Mouse (Mus musculus) MEL (cell line): ENCODE data around the gene Cfdp1.

Source experiments
- CTCF ChIP-seq, 3 experiments: IDR thresholded peaks in 2 of 3; conservative IDR thresholded peaks in 1 of 3; 2 replicates each; pipeline ENCODE4 v1.5.1; 2011 to 2012; ENCODE audit warnings: low read length in 3 of 3, low read depth in 2 of 3, mild to moderate bottlenecking in 2 of 3, improper control_type of control experiment in 1 of 3, inconsistent platforms in 1 of 3, mixed read lengths in 1 of 3, moderate library complexity in 1 of 3; ENCODE audit not compliant: control insufficient read depth in 1 of 3, insufficient read depth in 1 of 3, poor library complexity in 1 of 3, severe bottlenecking in 1 of 3
- EP300 ChIP-seq, 2 experiments: IDR thresholded peaks; 2 replicates each; pipeline ENCODE4 v1.6.1; 2011; ENCODE audit warnings: improper control_type of control experiment in 2 of 2, low read length in 2 of 2, low read depth in 1 of 2, mild to moderate bottlenecking in 1 of 2
- HCFC1 ChIP-seq: IDR thresholded peaks from 2 replicates; pipeline ENCODE4 v1.6.1; 2012; ENCODE audit warnings: low read depth, mild to moderate bottlenecking, inconsistent platforms, low read length, improper control_type of control experiment, moderate library complexity
- KAT2A ChIP-seq: conservative IDR thresholded peaks from 2 replicates; pipeline ENCODE4 v1.6.1; 2012; ENCODE audit warnings: low read depth, low read length, improper control_type of control experiment, inconsistent platforms
- MXI1 ChIP-seq: IDR thresholded peaks from 2 replicates; pipeline ENCODE4 v1.6.1; 2011; ENCODE audit warnings: mild to moderate bottlenecking, low read depth, low read length, improper control_type of control experiment
- POLR2A ChIP-seq, 2 experiments: IDR thresholded peaks; 2 replicates each; pipeline ENCODE4 v1.6.1; 2011 to 2012; ENCODE audit warnings: low read length in 2 of 2, mild to moderate bottlenecking in 2 of 2, control low read depth in 1 of 2, improper control_type of control experiment in 1 of 2, low read depth in 1 of 2, moderate library complexity in 1 of 2; ENCODE audit not compliant: control insufficient read depth in 1 of 2, insufficient read depth in 1 of 2, poor library complexity in 1 of 2
- SMC3 ChIP-seq: IDR thresholded peaks from 2 replicates; pipeline ENCODE4 v1.6.1; 2011; ENCODE audit warnings: low read depth, low read length, improper control_type of control experiment
- TAL1 ChIP-seq: IDR thresholded peaks from 2 replicates; pipeline ENCODE4 v1.6.1; 2012; ENCODE audit warnings: mild to moderate bottlenecking, inconsistent platforms, low read length, moderate library complexity, mixed read lengths
- ZKSCAN1 ChIP-seq: IDR thresholded peaks from 2 replicates; pipeline ENCODE4 v1.6.1; 2012; ENCODE audit warnings: low read depth, mild to moderate bottlenecking, inconsistent platforms, low read length, improper control_type of control experiment, moderate library complexity
- ZMIZ1 ChIP-seq: IDR thresholded peaks from 2 replicates; pipeline ENCODE4 v1.6.1; 2012; ENCODE audit warnings: low read depth, mild to moderate bottlenecking, inconsistent platforms, low read length, improper control_type of control experiment, moderate library complexity
- ZNF384 ChIP-seq: IDR thresholded peaks from 2 replicates; pipeline ENCODE4 v1.6.1; 2012; ENCODE audit warnings: low read depth, mild to moderate bottlenecking, inconsistent platforms, low read length, improper control_type of control experiment

- TF ChIP-seq SMC3 (no peak), CTCF (IDR thresholded peaks at IDR 0.05 in 2 of 3, conservative IDR thresholded peaks at IDR 0.05 in 1 of 3; ENCODE audit: control insufficient read depth in 1 of 3, insufficient read depth in 1 of 3, low read depth in 2 of 3, low read length in 3 of 3, poor library complexity in 1 of 3, severe bottlenecking in 1 of 3) (no peak), ZKSCAN1 (no peak), TAL1 (no peak), EP300 (IDR thresholded peaks at IDR 0.05; ENCODE audit: low read depth in 1 of 2, low read length in 2 of 2) (no peak), ZMIZ1 (no peak), ZNF384 (no peak), POLR2A (IDR thresholded peaks at IDR 0.05; ENCODE audit: control insufficient read depth in 1 of 2, insufficient read depth in 1 of 2, low read depth in 1 of 2, low read length in 2 of 2, poor library complexity in 1 of 2) (no peak), HCFC1 (no peak), KAT2A (no peak), MXI1 (no peak)
These were observed 99.4 kb downstream of the Cfdp1 start for GRCm38 (mm10) chr8:111754736-111755135.
